Mouse (Mus musculus): ENCODE results near the gene Nlrp3.

The Nlrp3 gene

DNA sequence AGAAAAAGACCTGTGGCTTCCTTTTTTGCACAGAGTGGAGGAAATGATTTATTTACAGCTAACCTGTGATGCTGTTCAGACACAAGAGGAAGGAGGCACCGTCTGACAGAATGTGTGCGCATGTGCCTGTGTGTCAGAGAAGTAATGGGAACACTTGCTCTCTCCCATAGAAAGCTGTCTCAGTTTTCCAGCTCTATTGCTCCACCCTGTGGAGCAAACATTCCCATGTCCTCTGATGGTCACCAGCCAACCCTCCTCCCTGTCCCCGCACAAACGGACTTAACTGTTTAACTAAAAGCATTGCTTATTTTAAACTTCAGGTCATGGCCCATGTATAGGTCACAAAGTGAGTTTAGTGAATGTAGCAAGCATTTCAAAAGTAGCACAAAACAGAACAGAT, 72.8 kb downstream of the Nlrp3 start:
- peak; percentile 4 for DNase-seq (ENCODE audit: extremely low spot score)

Measured in embryo, embryonic 9.5 days (tissue).